Mouse (Mus musculus) E14TG2a.4 (cell line): ENCODE data around the gene Irx3.

Experiments
- CTCF ChIP-seq: conservative IDR thresholded peaks from 2 replicates; pipeline ENCODE4 v1.5.1; 2014; ENCODE audit warnings: low read length
- POU5F1 ChIP-seq: IDR thresholded peaks from 2 replicates; pipeline ENCODE4 v1.6.1; 2014; ENCODE audit warnings: low read length, borderline replicate concordance

- no peak for TF ChIP-seq CTCF
- no peak for TF ChIP-seq POU5F1
These were observed 3.4 kb upstream of the Irx3 start for GRCm38 (mm10) chr8:91805254-91805671.
